Mouse (Mus musculus) myocyte (in vitro differentiated cells): ENCODE data around the gene Mgarp.
"Not testable (repeated sequence)": the region's sequence is repeated elsewhere in the genome, so short reads cannot be mapped to it uniquely, and the experiment has no call there.

Experiments used
- CEBPB ChIP-seq: IDR thresholded peaks from 2 replicates; pipeline ENCODE4 v1.6.1; 2011; ENCODE audit warnings: mild to moderate bottlenecking, moderate library complexity; ENCODE audit not compliant: poor library complexity, insufficient read depth, severe bottlenecking
- E2F4 ChIP-seq: IDR thresholded peaks from one replicate; pipeline ENCODE4 v1.6.1; 2011; ENCODE audit warnings: mild to moderate bottlenecking, control low read depth, moderate library complexity; ENCODE audit not compliant: insufficient read depth
- MAX ChIP-seq: IDR thresholded peaks from one replicate; pipeline ENCODE4 v1.6.1; 2011; ENCODE audit warnings: low read depth, mild to moderate bottlenecking, control low read depth
- MYOD1 ChIP-seq, 3 experiments: IDR thresholded peaks; one replicate each; pipeline ENCODE4 v1.6.1; 2011; ENCODE audit warnings: control low read depth in 2 of 3, low read depth in 2 of 3, mild to moderate bottlenecking in 2 of 3, moderate library complexity in 1 of 3; ENCODE audit not compliant: insufficient read length in 2 of 3, control insufficient read depth in 1 of 3
- POLR2A ChIP-seq: IDR thresholded peaks from one replicate; pipeline ENCODE4 v1.6.1; 2011; ENCODE audit warnings: low read depth, mild to moderate bottlenecking, control low read depth, moderate library complexity; ENCODE audit not compliant: insufficient read length
- POLR2AphosphoS2 ChIP-seq: IDR thresholded peaks from one replicate; pipeline ENCODE4 v1.6.1; 2011; ENCODE audit warnings: low read depth, control low read depth; ENCODE audit not compliant: insufficient read length
- TCF3 ChIP-seq: IDR thresholded peaks from one replicate; pipeline ENCODE4 v1.6.1; 2011; ENCODE audit warnings: low read depth, control low read depth; ENCODE audit not compliant: insufficient read length
- USF1 ChIP-seq: IDR thresholded peaks from one replicate; pipeline ENCODE4 v1.6.1; 2011; ENCODE audit warnings: low read depth, mild to moderate bottlenecking, control low read depth, moderate library complexity

- not testable (repeated sequence) for TF ChIP-seq POLR2A; E2F4; MAX; MYOD1 (IDR thresholded peaks at IDR 0.05; ENCODE audit: control insufficient read depth in 1 of 3, insufficient read length in 2 of 3, low read depth in 2 of 3); CEBPB; USF1; TCF3; POLR2AphosphoS2
Observed at GRCm38 (mm10) chr3:51345017-51345416, 51.5 kb downstream of the Mgarp start.
